9 mouse cellular contexts compared by ENCODE assay signal in the genomic region with DNA sequence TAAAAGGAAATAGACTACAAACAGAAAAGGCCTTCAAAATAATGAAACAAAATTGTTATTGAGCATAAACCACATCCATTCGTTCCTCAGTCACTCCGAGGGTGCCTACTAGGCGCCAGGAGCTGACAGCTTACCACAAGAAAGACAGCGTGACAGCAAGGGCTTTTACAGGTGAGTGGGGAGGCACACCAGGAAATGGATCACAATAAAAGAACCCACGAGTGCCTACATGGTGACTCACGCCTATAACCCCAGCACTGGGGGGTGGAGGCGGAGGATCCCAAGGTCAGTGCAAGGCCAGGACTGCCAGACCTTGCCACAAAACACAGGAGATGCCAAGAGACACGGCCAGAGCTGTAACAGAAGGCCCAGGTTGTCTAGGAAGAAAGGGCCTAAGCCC. TPM values are rescaled to one million over a fixed set of nuclear protein-coding genes. Genes with fewer than 3 reads are reported as not detected.
DNase-seq lines count a peak whose midpoint lies in the region; ATAC-seq and TF ChIP-seq lines count a peak whose summit lies in the region.
"Had no signal": no experiment of that assay in that cellular context is flagged by ENCODE, and none has a peak within 500 bp of the region (broad histone marks: within the 10 kb centered on the region; RNA-seq: fewer than 3 reads in every experiment).

No protein-coding gene starts in this region.

- ATAC-seq in heart, postnatal 0 days (ENCODE audit: insufficient read depth, low read depth): 0 out of 2 replicates have a peak, but pooled peaks have one; percentile 51
- no peak; the same call in 1 of the 2 replicates for ATAC-seq in kidney, postnatal 0 days (replicated peaks; ENCODE audit: low FRiP score, low read depth)
- no peak for ATAC-seq in forebrain, postnatal 0 days

- peak overlapping the region; percentile 52 for H3K27ac ChIP-seq in heart, postnatal 0 days (ENCODE audit: low read depth)
- peak overlapping the region; percentile 20; the same call in 1 of the 2 replicates for H3K27ac ChIP-seq in kidney, postnatal 0 days
- H3K27ac ChIP-seq in forebrain, postnatal 0 days (ENCODE audit: low read depth, low read length): no peak overlapping the region

- no peaks in the 10 kb centered on the region for H3K9me3 ChIP-seq in heart, postnatal 0 days (replicated peaks; ENCODE audit: control insufficient read depth, low read length)
- H3K9me3 ChIP-seq in kidney, postnatal 0 days (replicated peaks; ENCODE audit: low read length): no peaks in the 10 kb centered on the region
- H3K9me3 ChIP-seq in forebrain, postnatal 0 days (ENCODE audit: low read length): no peaks in the 10 kb centered on the region

- H3K4me1 ChIP-seq in heart, postnatal 0 days (ENCODE audit: control insufficient read depth, insufficient read depth): peaks cover 5% of the 10 kb centered on the region
- no peaks in the 10 kb centered on the region for H3K4me1 ChIP-seq in kidney, postnatal 0 days (replicated peaks; ENCODE audit: insufficient read depth, low read length)
- no peaks in the 10 kb centered on the region for H3K4me1 ChIP-seq in forebrain, postnatal 0 days (ENCODE audit: insufficient read depth)

- no peaks in the 10 kb centered on the region for H3K27me3 ChIP-seq in heart, postnatal 0 days (ENCODE audit: control insufficient read depth, insufficient read depth, low read length)
- H3K27me3 ChIP-seq in kidney, postnatal 0 days (ENCODE audit: insufficient read depth, low read length): no peaks in the 10 kb centered on the region
- no peaks in the 10 kb centered on the region for H3K27me3 ChIP-seq in forebrain, postnatal 0 days (ENCODE audit: insufficient read depth, low read length)

- intact Hi-C loops in heart, postnatal 14 days (cut with DNase I): loop anchor here (5.0 kb wide), 1 partner anchor 44 kb away; no protein-coding TSS in a partner anchor
- intact Hi-C loops in left cerebral cortex, postnatal 4 days (cut with DNase I): no loop called here

- H3K9ac ChIP-seq in heart, postnatal 0 days (replicated peaks; ENCODE audit: low read depth, low read length): no peak overlapping the region
- H3K9ac ChIP-seq in kidney, postnatal 0 days (ENCODE audit: low read depth, low read length): no peak overlapping the region
- H3K9ac ChIP-seq in forebrain, postnatal 0 days: no peak overlapping the region

- no peak for TF ChIP-seq EP300 in heart, postnatal 0 days (IDR thresholded peaks at IDR 0.05; ENCODE audit: low read depth)

- 47% methylated on average over 8 of the region's 8 CpGs for WGBS in heart, postnatal 0 days
- 53% methylated on average over 8 of the region's 8 CpGs for WGBS in kidney, postnatal 0 days
- 83% methylated on average over 8 of the region's 8 CpGs for WGBS in forebrain, postnatal 0 days

- no peak for DNase-seq in heart, postnatal 0 days (ENCODE audit: low spot score)
- no peak for DNase-seq in heart, postnatal 14 days
- peak; percentile 69 for DNase-seq in 416B (ENCODE audit: low read depth)
- DNase-seq in T-cell, adult 2 months (ENCODE audit: low spot score): peak; percentile 79
- DNase-seq in kidney, postnatal 0 days (ENCODE audit: low spot score): no peak
- DNase-seq in left cerebral cortex, postnatal 4 days: no peak
- DNase-seq in forebrain, postnatal 0 days: no peak
- DNase-seq in cerebellum, adult 9-10 months: no peak
- DNase-seq: lung, postnatal 4 days had no signal

- H3K4me2 ChIP-seq in heart, postnatal 0 days (ENCODE audit: low read depth, low read length): no peak overlapping the region
- H3K4me2 ChIP-seq in kidney, postnatal 0 days (ENCODE audit: low read length): no peak overlapping the region
- H3K4me2 ChIP-seq in forebrain, postnatal 0 days (ENCODE audit: low read depth): no peak overlapping the region

- H3K36me3 ChIP-seq in heart, postnatal 0 days (replicated peaks; ENCODE audit: control insufficient read depth, insufficient read depth, low read length): peaks cover 5% of the 10 kb centered on the region; the same call in 1 of the 2 replicates
- H3K36me3 ChIP-seq in kidney, postnatal 0 days (ENCODE audit: insufficient read depth, low read length): 0 out of 2 replicates have a peak, but pooled peaks cover 4% of the 10 kb centered on the region
- H3K36me3 ChIP-seq in forebrain, postnatal 0 days (ENCODE audit: insufficient read depth): peaks cover 26% of the 10 kb centered on the region; the same call in 1 of the 2 replicates

- TF ChIP-seq CTCF in heart, postnatal 0 days (IDR thresholded peaks at IDR 0.05; ENCODE audit: low read depth): no peak
- no peak for TF ChIP-seq CTCF in kidney, postnatal 0 days (IDR thresholded peaks at IDR 0.05; ENCODE audit: low read depth)
- TF ChIP-seq CTCF in forebrain, postnatal 0 days (IDR thresholded peaks at IDR 0.05; ENCODE audit: low read depth): no peak

- no peak overlapping the region for H3K4me3 ChIP-seq in heart, postnatal 0 days (ENCODE audit: low read depth, low read length)
- no peak overlapping the region for H3K4me3 ChIP-seq in kidney, postnatal 0 days (replicated peaks; ENCODE audit: low read depth, low read length)
- no peak overlapping the region for H3K4me3 ChIP-seq in forebrain, postnatal 0 days (ENCODE audit: low read depth, low read length)

RNA-seq across cellular contexts. Expression of a gene that starts 23.4 kb away (rescaled TPM):
- total RNA-seq in heart, postnatal 0 days (2014; rRNA removed; ENCODE audit: low replicate concordance): 10.0 and 10.5 TPM in 2 replicates
- polyA plus RNA-seq in heart, postnatal 0 days (2015; fragmentation: Nextera tagmentation; extraction: Ambion mirVana): 5.8 and 6.0 TPM in 2 replicates
- total RNA-seq in heart, postnatal 14 days (2021): 10 to 100 TPM; 13.5 to 14.0 TPM
- polyA plus RNA-seq in kidney, postnatal 0 days (2015; fragmentation: Nextera tagmentation; extraction: Ambion mirVana): 18.2 and 20.9 TPM in 2 replicates
- 100 to 1,000 TPM in 1 of 2 experiments, 10 to 100 TPM in 1; 97.3 to 103 TPM for total RNA-seq in left cerebral cortex, postnatal 4 days (2021)
- total RNA-seq in forebrain, postnatal 0 days (2014; rRNA removed): 70.5 and 78.2 TPM in 2 replicates
- 31.8 and 43.6 TPM in 2 replicates for polyA plus RNA-seq in forebrain, postnatal 0 days (2015; fragmentation: Nextera tagmentation; extraction: Ambion mirVana)

Comparison
In these comparisons a context has a peak if more than half of its experiments do, and no peak if none do; other contexts are left out.
1. DNase-seq: peak in 416B (single experiment) and T-cell, adult 2 months (single experiment); none in heart, postnatal 0 days (single experiment), heart, postnatal 14 days (0 of 2), kidney, postnatal 0 days (single experiment), left cerebral cortex, postnatal 4 days (single experiment), forebrain, postnatal 0 days (single experiment) and cerebellum, adult 9-10 months (single experiment).